Mouse (Mus musculus): ENCODE results near the gene Setdb1.

Setdb1 gene

DNA sequence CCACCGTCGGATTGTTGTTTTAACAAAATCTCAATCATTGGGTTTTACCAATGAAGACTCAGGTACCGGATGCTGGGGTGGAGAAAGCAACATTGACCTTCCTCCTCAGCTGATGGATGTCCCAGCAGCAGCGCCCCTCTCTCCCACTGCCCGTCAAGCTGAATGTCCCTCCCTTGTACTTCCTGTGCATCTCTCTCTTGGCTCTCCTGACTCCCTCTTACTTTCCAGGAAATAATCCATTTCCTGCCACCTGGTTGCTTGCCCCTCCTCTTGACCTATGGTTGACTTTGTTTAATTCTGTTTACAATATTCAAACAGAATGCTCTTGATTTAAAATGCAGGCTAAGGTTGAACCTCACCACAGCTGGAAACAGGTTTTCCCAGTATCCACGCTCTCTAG, 66.8 kb downstream of the Setdb1 start:
- no peak for DNase-seq

DNA sequence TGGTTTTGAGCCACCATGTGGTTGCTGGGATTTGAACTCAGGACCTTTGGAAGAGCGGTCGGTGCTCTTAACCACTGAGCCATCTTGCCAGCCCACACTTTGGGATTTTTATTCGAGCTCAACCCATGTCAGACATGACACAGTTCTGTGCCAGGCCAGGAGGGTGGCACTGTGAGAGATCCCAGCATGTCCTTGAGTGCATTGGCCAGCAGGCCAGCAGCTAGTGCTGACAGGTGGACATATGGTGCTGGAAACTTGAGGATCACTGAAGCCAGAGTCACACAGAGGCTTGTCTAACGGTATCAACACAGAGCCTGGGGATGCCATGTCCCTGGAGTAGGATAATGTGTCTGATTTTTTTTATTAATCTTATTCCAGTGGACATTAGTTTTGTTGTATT, 67.6 kb downstream of the Setdb1 start:
- peak; percentile 91 for DNase-seq

DNA sequence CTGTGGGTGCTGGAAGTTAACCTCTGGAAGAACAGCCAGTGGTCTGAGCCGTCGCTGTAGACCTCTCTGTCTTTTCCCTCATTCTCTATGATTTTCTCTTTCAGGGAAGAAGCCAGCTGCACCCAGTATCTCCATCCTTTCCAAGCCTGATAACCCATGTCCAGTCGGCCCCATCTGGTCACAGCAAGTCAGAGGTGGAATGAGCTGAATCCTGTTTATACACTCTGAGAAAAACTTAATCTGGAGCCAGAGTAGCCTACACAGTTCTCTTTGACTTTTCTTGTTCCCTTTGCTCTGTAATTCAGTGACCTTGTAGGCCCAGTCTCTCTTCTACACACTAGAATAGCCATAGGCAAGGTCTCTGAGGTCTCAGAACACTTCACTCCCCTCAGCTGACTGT, 69.5 kb downstream of the Setdb1 start:
- no peak for DNase-seq

DNA sequence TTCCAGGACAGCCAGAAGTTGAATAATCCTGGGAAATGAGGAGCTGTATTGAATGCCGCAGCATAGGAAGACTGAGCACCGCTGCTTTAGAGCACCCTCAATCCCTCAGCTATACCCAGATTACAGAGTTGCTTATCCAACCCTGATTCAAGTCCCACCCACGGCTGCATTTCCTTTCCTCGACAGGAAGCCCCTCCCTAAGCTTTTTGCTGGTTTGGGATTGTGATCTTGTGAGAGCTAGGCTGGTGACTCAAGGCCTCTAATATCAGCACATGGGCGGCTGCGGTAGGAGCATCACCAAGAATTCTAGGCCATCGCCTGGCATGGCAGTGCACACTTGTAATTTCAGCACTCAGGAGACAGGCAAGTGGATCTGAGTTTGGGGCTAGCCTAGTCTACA, 70.5 kb downstream of the Setdb1 start:
- no peak for DNase-seq

DNA sequence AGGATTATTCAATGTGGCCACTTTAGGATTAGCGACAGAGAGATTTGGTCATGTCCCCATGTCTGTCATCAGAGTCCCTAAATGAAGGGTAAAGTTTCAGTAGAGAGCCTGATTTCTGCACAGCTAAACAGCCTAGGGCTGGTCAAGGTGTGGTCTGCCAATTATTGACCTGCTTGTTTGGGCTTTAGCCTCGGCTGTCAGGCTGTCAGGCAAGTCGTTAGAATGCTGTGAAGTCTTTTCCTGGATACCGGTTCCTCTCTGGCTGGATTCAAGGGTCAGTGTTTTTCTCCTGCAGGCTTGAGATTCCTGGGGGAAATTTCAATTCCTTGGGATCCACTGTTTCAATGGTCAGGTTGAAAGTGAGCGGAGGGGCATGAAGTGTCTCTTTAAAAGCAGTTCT, 71.0 kb downstream of the Setdb1 start:
- no peak for DNase-seq

DNA sequence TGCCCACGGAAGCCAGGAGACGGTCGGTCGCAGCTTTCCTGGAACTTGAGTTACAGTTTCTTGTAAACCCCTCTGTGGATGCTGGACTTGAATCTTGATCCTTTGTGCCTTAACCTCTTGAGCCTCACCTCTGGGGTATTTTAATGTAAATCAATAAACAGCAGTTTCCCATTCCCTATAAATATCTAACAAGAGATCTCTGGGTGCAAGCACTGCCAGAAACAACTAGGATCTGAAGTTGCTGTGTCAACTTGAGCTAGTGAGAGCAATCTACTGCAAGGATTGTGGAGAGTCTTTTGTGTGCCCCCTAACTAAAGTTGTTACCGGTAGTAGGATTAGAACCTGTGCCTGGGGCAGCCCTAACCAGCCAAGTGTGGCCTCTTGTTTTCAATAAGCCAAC, 71.6 kb downstream of the Setdb1 start:
- no peak for DNase-seq

DNA sequence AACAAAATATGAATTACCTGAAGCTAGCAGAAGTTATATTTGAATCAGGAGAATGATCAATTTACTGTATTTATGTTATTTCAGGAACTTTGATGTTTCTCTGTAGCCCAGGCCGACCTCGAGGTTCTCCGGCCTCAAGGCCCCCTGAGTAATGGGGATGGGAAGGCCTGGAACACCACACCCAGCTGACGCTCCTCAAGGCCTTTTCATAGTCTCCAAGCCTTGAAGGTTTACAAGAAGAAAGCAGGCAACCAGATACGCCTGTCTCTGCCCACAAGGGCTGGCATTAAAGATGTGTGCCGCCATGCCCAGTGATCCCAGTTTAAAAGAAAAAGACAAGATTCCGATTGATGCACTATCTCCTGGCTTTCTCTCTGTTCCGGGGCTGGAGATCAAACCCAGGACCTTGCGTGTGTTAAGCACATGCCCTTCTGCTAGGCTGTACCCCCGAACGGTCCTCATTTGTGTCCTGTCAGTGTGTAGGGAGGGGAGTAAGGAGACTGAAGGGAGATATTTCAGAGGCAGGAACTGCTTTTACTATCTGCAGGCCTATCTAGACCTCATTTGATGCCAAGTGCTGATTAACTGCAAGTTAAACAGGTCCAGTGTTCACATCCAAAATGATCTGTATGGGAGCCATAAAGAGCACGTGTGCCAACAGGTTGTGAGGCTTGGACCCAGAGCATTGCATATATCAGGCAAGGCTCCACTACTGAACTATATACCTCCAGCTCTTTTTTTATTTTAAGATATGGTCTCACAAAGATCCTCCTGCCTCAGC, 72.3 kb downstream of the Setdb1 start:
- peak; percentile 54 for DNase-seq

DNA sequence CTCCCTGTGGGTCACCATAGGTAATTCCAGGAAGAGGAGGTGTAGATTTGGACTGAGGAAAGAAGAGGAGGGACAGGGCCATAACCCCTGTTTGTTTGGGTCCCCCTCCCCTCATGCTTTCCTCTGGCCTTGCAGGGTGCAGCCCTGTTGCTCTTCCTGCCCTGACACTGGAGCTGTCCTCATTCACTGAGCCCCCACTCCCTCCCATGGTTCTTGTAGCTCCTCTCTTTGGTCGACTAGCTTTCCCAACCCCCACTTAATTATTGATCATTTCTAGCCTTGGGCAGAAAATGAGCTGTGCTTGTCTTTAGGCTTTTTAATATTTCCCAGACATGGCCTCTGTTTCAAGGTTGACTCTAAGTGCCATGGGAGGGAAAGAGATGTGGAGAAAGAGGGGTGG, 72.9 kb downstream of the Setdb1 start:
- peak; percentile 62 for DNase-seq

DNA sequence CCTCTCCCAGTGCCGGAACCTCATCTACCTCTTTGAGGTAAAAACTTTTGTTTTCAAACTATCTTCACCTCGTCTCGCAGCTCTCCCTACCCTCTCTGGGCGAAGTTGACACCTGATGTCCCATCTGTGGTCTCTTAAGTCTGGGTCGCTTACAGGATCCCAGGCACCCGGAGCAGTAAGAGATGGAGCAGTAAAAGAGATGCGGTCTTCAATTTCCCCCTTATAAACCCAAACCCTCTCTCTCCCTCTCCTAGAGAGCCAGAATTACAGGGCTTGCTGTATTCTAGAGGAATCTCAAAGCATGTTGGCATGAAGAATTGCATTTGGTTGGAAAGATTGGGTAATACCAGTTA, 73.4 kb downstream of the Setdb1 start:
- no peak for DNase-seq

DNA sequence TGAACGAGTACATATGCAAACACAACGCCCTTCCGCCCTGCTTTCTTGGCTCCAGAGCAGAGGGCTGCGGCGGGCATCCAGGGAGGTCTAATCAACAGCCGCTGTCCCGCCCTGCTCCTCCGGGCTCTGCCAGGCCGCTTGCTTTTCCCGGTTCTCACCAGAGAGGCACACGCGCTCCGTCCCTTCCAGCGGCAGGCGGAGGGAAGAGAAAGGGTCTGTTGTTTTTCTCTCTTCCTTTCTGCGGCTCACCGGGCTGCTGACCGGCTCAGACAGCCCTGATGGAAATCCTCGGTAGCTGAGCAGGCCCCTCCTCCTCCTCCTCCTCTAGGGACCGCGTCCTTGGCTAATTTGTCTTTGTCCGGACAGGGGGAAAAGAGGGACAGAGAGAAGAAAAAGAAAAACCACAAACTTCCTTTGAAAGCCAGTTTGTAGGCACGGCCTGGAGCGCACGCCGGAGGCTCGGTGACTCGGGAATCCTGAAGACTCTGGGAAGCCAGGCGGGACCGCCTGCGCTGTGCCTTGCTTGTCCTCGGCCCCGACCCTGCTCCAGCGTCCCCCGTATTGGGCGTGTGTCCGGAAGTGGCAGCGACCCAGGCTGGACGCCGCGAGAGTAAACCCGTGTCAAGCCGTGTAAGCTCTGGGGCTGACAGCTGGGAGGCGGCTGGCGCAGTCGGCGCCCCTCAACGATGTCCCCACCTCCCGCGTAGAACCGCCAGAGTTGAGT, 74.0 kb downstream of the Setdb1 start:
- DNase-seq = peak; percentile 87

DNA sequence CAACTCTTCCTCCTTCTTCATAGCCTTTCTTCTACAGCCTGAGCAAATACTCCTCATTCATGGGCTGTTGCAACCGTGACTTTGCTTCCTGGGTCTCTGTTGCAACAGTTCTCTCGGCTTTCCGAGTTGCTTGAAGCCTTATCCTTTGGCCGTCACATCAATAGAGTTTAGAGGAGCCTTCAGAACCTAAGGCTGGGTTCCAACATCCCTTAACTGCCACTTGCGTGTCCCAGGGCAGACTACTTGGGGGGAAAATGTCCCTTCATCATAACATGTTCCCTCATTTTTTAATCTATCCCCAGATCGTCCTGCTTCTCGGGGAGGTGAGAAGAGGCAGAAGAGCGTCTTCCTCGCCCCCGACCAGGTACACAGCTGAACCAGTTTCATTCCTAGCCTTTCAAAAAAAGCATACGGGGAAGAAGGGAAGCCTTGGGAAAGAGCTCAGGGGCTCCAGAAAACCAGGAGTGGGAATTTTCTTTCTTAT, 74.6 kb downstream of the Setdb1 start:
- DNase-seq = peak; percentile 73

DNA sequence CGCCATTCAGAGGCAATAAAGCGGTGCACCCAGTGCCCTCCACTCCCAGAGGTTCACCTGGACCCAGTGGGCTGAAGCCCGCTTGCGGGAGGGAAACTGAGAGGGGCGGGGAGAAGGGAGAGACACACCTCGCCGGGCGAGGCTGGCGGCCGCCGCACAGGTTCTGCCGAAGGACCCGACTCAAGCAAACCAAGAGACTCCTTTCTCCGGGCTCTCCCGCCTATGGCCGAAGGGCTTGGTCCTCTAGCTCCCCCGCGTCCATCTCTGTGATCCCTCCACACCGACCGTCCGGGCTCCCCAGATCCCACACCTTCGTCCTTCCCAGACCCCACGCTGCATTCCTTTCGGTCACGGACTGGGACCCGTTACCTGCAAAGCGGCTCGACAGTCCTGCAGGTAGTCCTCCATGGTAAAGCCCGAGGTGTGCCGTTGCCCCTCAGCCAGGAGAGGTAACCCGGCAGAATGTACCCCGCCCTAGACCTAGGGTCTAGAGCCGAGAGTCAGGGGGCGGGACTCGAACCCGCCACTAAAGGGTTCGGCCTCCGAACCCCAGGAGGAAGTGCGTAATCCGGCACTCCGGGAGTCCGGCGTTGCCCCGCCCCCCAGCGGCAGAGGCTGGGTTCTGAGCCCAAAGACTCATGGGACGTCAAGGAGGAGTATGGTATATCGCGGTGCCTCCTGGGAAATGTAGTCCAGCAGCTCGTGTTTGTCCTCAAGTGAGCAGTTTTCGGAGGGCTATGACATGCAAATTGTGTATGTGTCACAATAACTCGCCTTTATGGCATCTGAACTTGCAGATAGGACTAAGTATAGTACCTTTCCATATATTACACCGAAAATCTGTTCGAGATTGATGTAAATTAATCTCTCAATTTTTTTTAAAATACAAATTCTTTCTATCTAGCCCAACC, 75.5 kb downstream of the Setdb1 start, which contains the start of the genes Mindy1 and Prune1:
Mindy1 (plus strand) TSS at position 130 of the 911 bp plus-strand sequence.
Prune1 (minus strand) TSS at position 861 of the 911 bp plus-strand sequence.
- DNase-seq = peak; percentile 99

DNA sequence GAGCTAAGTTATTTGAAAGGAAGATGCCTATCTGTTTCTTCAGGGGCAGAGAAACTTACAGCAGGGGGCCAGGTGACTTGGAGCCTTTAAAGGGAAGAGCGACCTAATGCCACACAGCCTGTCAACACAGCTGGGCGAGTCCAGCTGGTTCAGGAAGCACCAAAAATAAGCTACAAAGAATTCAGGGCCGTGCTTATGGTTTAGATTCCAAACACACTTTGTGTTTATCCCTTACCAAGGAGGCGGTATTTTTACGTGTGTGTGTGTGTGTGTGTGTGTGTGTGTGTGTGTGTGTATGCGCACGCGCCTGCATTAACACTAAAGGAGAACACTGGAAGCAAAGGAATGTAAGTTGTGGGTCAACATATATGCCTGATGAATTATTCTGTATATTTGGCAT, 76.3 kb downstream of the Setdb1 start:
- DNase-seq = peak; percentile 76

DNA sequence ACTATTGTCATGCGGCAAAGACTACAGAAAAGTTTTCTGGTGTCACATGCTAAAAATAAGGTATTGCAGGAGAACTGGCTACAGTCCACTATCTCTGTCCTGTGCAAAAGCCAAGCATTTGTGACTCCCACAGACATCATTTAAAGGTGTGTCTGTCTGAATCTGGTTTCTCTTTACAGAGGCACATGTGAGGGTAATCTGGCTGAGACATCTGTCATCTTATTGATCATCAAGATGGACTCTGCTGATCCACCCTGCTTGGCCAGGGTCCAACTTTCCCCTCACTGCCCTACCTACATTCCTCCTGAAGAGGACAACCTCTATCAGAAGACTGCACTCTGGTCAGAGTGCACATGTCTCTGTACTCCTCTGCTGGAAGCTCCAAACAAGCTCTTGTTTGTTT, 79.9 kb downstream of the Setdb1 start:
- peak; percentile 63 for DNase-seq

DNA sequence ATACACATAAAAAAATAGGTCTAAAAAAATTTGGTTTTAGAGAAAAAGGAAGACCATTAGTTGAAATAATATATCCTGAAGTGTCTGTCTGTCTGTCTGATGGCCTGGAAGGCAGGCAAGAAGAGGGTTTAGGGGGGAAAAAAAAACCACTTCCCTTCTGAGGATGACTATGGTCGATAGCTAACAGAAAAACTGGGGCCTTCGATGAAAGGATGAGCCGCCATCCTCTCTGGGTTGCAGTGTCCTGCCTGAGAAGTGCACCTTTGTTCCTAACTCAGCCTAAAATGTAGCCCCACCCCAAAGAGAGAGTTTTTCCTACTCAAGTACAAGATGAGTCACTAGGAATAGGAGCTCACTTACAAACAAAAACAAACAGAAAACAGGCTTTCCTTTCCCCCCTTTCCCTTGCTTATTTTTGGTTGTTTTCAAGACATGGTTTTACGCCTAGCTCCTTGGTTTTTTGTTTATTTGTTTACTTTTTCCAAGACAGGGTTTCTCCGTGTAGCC, 80.5 kb downstream of the Setdb1 start:
- DNase-seq = no peak

DNA sequence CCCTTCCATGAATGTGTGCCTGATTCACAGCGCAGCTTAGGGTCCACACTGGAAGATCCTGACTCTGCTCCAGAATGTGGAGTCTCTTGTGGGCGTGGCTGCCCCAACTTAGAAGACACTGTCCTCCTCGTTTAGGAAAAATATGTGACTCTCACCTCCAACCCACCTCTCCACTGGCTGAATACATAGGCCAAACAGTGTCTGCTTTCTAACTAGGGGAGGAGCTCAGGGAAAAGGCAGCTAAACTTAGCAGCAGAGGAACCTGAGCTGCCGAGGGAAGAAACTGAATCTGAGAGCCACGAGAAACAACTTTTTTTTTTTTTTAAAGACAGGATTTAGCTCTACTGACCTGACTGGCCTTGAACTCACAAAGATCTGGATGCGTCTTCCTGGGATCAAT, 81.8 kb downstream of the Setdb1 start:
- DNase-seq = no peak

DNA sequence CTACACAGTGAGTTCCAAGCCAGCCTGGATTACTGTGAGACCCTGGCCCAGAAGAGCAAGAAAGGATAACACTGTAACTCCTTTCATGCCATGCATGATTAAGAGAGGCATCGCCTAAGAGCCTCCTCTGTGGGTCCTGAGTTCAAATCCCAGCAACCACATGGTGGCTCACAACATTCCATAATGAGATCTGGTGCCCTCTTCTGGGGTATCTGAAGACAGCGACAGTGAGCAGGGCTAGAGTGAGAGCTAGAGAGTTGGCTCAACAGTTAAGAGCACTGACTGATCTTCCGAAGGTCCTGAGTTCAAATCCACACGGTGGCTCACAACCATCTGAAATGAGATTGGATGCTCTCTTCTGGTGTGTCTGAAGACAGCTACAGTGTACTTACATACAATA, 82.5 kb downstream of the Setdb1 start:
- DNase-seq = no peak
